Mouse (Mus musculus) midbrain, embryonic 16.5 days (tissue): ENCODE measurements at regions not wholly inside any gene's neighbourhood (a gene's known extent, or its start where the extent isn't known, plus 50 kb on each side); places are given as distances from the start of the nearest gene placed in this dataset.
"Not testable (repeated sequence)": the region's sequence is repeated elsewhere in the genome, so short reads cannot be mapped to it uniquely, and the experiment has no call there.

ENCODE experiments used
- ATAC-seq: fragments of 200-750 bp; cut with Nextera tagmentation; 2 replicates; pipeline ENCODE4 v1.8.0; 2017; ENCODE audit warnings: moderate TSS enrichment
- H3K27ac ChIP-seq: fragments of 300-500 bp; sonication (generic); 2 replicates; pipeline ENCODE4 v1.5.1; 2014; ENCODE audit warnings: mild to moderate bottlenecking, low read length, mixed read lengths
- H3K27me3 ChIP-seq: fragments of 300-500 bp; sonication (generic); 2 replicates; pipeline ENCODE4 v1.6.1; 2014; ENCODE audit warnings: low read depth, low read length, mixed read lengths; ENCODE audit not compliant: control insufficient read depth, insufficient read depth
- H3K36me3 ChIP-seq: fragments of 300-500 bp; sonication (generic); 2 replicates; pipeline ENCODE4 v1.6.1; 2014; ENCODE audit warnings: mild to moderate bottlenecking, low read length, moderate library complexity, mixed read lengths; ENCODE audit not compliant: control insufficient read depth, insufficient read depth
- H3K4me1 ChIP-seq: fragments of 300-500 bp; sonication (generic); 2 replicates; pipeline ENCODE4 v1.6.1; 2014; ENCODE audit warnings: mild to moderate bottlenecking, low read length, mixed read lengths; ENCODE audit not compliant: control insufficient read depth, insufficient read depth
- H3K4me2 ChIP-seq: fragments of 300-500 bp; sonication (generic); 2 replicates; pipeline ENCODE4 v1.6.1; 2014; ENCODE audit warnings: mild to moderate bottlenecking, low read length, mixed read lengths
- H3K4me3 ChIP-seq: fragments of 300-500 bp; sonication (generic); 2 replicates; pipeline ENCODE4 v1.5.1; 2014; ENCODE audit warnings: low read depth, mild to moderate bottlenecking, low read length, moderate library complexity, mixed read lengths
- H3K9ac ChIP-seq: fragments of 300-500 bp; sonication (generic); 2 replicates; pipeline ENCODE4 v1.6.1; 2014; ENCODE audit warnings: low read depth, low read length, mixed read lengths
- H3K9me3 ChIP-seq: fragments of 300-500 bp; sonication (generic); replicated peaks from 2 replicates; pipeline ENCODE4 v1.6.1; 2014; ENCODE audit warnings: mild to moderate bottlenecking, low read length, mixed read lengths; ENCODE audit not compliant: control insufficient read depth, poor library complexity, severe bottlenecking
- WGBS: fragments of 180-500 bp; shearing (Covaris S2); extraction: QIAGEN DNeasy Blood & Tissue Kit; methylation state at CpG from one replicate; pipeline ENCODE4 v1.1.7; 2014; 5-methylcytosine and 5-hydroxymethylcytosine counted together

GRCm38 (mm10) chr13:42000966-42001365, 50.9 kb upstream of the Hivep1 start:
- 83% methylated on average over 3 of the region's 3 CpGs for WGBS
- Histone ChIP-seq H3K9ac (no peak overlapping the region), H3K4me1 (no peaks in the 10 kb centered on the region), H3K36me3 (no peaks in the 10 kb centered on the region), H3K27ac (no peak overlapping the region), H3K4me2 (no peak overlapping the region), H3K4me3 (no peak overlapping the region), H3K27me3 (no peaks in the 10 kb centered on the region), H3K9me3 (no peaks in the 10 kb centered on the region)
- ATAC-seq, result no peak

- 53% methylated on average over 9 of the region's 9 CpGs for WGBS
- H3K27ac ChIP-seq, result no peak overlapping the region
- H3K9ac ChIP-seq, result no peak overlapping the region
- peak overlapping the region; percentile 9; the same call in 1 of the 2 replicates for H3K4me2 ChIP-seq
- no peaks in the 10 kb centered on the region for H3K27me3 ChIP-seq
- H3K4me3 ChIP-seq, result no peak overlapping the region
- H3K4me1 ChIP-seq, result no peaks in the 10 kb centered on the region
- peak; percentile 77 for ATAC-seq
- no peaks in the 10 kb centered on the region for H3K36me3 ChIP-seq
- no peaks in the 10 kb centered on the region for H3K9me3 ChIP-seq
Measured at GRCm38 (mm10) chr13:41997883-41998282, 53.9 kb upstream of the Hivep1 start.

DNA sequence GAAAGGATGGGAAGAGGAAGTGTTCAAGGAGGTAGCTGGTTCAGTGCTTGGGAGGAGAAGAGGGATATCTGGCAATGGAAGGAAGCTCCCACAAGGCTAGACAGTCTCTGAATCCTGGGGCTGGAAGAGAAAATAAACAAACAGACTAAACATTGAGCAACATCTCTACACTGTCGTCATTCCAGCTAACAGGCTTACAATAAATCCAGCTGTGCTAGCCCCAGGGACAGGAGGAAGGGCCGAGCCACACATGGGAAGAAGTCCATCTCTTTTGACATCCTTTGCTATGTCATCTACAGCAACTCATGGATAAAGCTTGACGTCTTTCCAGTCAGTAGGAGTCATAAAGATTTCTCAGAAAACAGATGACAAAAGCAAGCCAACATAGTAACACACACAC, 57.7 kb upstream of the Hivep1 start:
- H3K9me3 ChIP-seq, result no peaks in the 10 kb centered on the region
- no peaks in the 10 kb centered on the region for H3K36me3 ChIP-seq
- H3K4me2 ChIP-seq, result no peak overlapping the region
- H3K4me3 ChIP-seq, result no peak overlapping the region
- no peaks in the 10 kb centered on the region for H3K27me3 ChIP-seq
- no peak for ATAC-seq
- 73% methylated on average over 3 of the region's 3 CpGs for WGBS
- H3K9ac ChIP-seq, result no peak overlapping the region
- H3K4me1 ChIP-seq, result no peaks in the 10 kb centered on the region
- no peak overlapping the region for H3K27ac ChIP-seq

DNA sequence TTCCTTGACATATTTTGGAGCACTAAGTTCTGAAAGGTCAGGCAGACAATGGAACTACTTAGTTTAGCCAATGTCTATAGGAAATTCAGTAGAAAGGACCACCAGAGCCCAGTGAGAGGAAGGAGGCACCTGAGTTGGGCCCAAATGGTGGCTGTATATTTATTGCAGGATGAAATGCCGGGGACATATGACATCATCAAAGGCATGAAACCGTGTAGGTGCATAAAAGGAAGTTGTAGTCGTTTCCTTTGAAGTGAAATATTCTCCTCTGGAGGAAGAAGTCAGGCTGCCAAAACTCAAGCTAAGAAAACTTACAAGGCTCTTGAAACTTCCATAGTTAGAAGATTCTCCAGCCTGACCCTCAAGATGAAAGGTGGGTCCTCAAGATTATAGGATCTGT, 75.9 kb upstream of the Hivep1 start:
- H3K4me1 ChIP-seq, result 0 out of 2 replicates have a peak, but pooled peaks cover 2% of the 10 kb centered on the region
- ATAC-seq, result no peak
- 83% methylated on average over 3 of the region's 3 CpGs for WGBS
- no peak overlapping the region for H3K9ac ChIP-seq
- H3K27ac ChIP-seq, result no peak overlapping the region
- no peaks in the 10 kb centered on the region for H3K27me3 ChIP-seq
- no peak overlapping the region for H3K4me3 ChIP-seq
- no peaks in the 10 kb centered on the region for H3K36me3 ChIP-seq
- peaks cover 4% of the 10 kb centered on the region; the same call in 1 of the 2 replicates for H3K9me3 ChIP-seq
- no peak overlapping the region for H3K4me2 ChIP-seq

DNA sequence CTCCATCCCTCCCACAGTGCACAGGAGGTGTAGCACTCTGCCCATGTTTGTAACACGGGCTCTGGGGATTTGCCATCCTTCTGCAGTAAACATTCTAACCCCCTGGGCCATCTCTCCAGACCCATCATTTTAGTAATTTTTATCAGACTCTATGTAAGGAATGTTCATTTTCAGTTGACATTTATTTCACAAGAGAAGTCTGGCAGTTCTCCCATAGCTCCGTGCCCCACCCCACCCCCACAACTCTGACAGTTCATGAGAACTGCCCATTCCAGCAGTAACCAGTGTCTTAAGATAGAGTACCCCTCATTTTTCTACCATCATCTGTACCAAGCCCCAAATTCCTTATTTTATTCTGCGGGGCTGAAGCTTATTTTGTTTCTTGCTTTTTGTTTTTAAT, 88.9 kb upstream of the Hivep1 start:
- ATAC-seq, result no peak
- no peak overlapping the region for H3K9ac ChIP-seq
- no peak overlapping the region for H3K27ac ChIP-seq
- no peaks in the 10 kb centered on the region for H3K27me3 ChIP-seq
- H3K9me3 ChIP-seq, result no peaks in the 10 kb centered on the region
- no peak overlapping the region for H3K4me2 ChIP-seq
- WGBS, result 83% methylated on average over 3 of the region's 3 CpGs
- no peaks in the 10 kb centered on the region for H3K4me1 ChIP-seq
- no peaks in the 10 kb centered on the region for H3K36me3 ChIP-seq
- no peak overlapping the region for H3K4me3 ChIP-seq

GRCm38 (mm10) chr13:41960960-41961359, 90.9 kb upstream of the Hivep1 start:
- not testable (repeated sequence) for H3K9me3 ChIP-seq, H3K4me2 ChIP-seq
- 85% methylated on average over 3 of the region's 3 CpGs for WGBS

DNA sequence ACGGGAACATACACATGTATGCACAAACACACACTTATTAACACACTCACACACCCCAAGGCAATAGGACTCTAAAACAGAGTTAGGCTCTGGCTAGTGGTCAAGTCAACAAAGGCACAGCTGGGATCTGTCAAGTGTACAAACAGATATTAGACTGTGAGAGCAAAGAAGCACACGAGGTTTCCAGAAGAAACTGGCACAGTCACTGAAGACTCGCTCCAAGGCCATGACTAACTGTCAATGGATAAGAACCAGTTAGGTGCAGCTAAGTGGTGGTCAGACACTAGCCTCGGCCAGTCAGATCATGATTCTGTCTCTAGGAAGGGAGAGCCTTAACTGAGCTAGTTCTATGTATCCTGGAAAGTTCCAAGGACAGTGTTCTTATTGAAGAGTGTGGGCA, 93.9 kb upstream of the Hivep1 start:
- 81% methylated on average over 4 of the region's 4 CpGs for WGBS
- Histone ChIP-seq H3K27me3 (no peaks in the 10 kb centered on the region), H3K4me1 (no peaks in the 10 kb centered on the region)

More at GRCm38 (mm10) chr13:41960960-41961359, 90.9 kb upstream of the Hivep1 start:
- not testable (repeated sequence) for H3K27me3 ChIP-seq, ATAC-seq, H3K27ac ChIP-seq, H3K36me3 ChIP-seq, H3K9ac ChIP-seq, H3K4me1 ChIP-seq, H3K4me3 ChIP-seq

DNA sequence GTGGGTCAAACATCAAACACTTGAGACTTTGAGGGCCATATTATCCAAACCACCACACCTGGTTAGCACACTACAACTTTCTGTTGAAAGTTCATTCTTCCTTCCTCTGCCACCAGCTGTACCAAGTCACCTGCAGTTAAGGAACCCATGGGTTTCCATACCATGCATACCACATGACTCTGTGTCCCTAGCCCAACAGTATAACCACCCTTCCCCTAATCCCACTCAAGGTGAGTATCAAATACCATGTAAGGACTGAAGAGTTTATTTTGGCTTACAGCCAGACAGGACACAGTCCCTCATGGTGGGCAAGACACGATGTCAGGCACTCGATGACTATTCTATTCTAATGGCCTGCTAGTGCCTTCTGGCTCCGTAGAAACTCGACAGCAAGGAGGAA, 95.9 kb upstream of the Hivep1 start:
- ATAC-seq, result no peak
- Histone ChIP-seq H3K9me3 (no peaks in the 10 kb centered on the region), H3K27me3 (no peaks in the 10 kb centered on the region), H3K9ac (no peak overlapping the region), H3K27ac (no peak overlapping the region), H3K4me1 (no peaks in the 10 kb centered on the region), H3K4me3 (no peak overlapping the region), H3K4me2 (no peak overlapping the region), H3K36me3 (no peaks in the 10 kb centered on the region)
- WGBS, result 93% methylated on average over 4 of the region's 4 CpGs

More for the DNA sequence above, 93.9 kb upstream of the Hivep1 start:
- no peak overlapping the region for H3K4me2 ChIP-seq
- ATAC-seq, result no peak
- H3K9me3 ChIP-seq, result no peaks in the 10 kb centered on the region
- no peak overlapping the region for H3K9ac ChIP-seq
- no peak overlapping the region for H3K4me3 ChIP-seq
- no peak overlapping the region for H3K27ac ChIP-seq
- no peaks in the 10 kb centered on the region for H3K36me3 ChIP-seq

GRCm38 (mm10) chr13:41955198-41955597, 96.6 kb upstream of the Hivep1 start:
- H3K4me1 ChIP-seq, result no peaks in the 10 kb centered on the region
- H3K36me3 ChIP-seq, result no peaks in the 10 kb centered on the region
- ATAC-seq, result no peak
- no peak overlapping the region for H3K27ac ChIP-seq
- no peak overlapping the region for H3K4me3 ChIP-seq
- no peaks in the 10 kb centered on the region for H3K27me3 ChIP-seq
- WGBS, result 87% methylated on average over 3 of the region's 3 CpGs
- no peaks in the 10 kb centered on the region for H3K9me3 ChIP-seq
- H3K9ac ChIP-seq, result no peak overlapping the region
- H3K4me2 ChIP-seq, result no peak overlapping the region

- WGBS, result 53% methylated on average over 3 of the region's 3 CpGs
- no peak for ATAC-seq
Measured at GRCm38 (mm10) chr13:41952453-41952852, 99.4 kb upstream of the Hivep1 start.

More at GRCm38 (mm10) chr13:41952453-41952852, 99.4 kb upstream of the Hivep1 start:
- Histone ChIP-seq H3K4me3 (no peak overlapping the region), H3K9me3 (no peaks in the 10 kb centered on the region), H3K27me3 (no peaks in the 10 kb centered on the region), H3K27ac (no peak overlapping the region), H3K36me3 (no peaks in the 10 kb centered on the region), H3K4me2 (no peak overlapping the region), H3K9ac (no peak overlapping the region), H3K4me1 (no peaks in the 10 kb centered on the region)
